Mouse (Mus musculus) thymus, adult 2 months (tissue): Measurements from ENCODE around the gene Klhdc7b. TPM values are rescaled to one million over a fixed set of nuclear protein-coding genes. Genes with fewer than 3 reads are reported as not detected.

Source experiments
- DNase-seq: peaks from one replicate; pipeline ENCODE4 v3.0.0; 2021
- H3K27ac ChIP-seq: fragments of 200-500 bp; 2 replicates; pipeline ENCODE4 v1.5.1; 2012; ENCODE audit warnings: low read length, control low read depth; ENCODE audit not compliant: control insufficient read depth, insufficient read depth
- H3K27me3 ChIP-seq: fragments of 200-500 bp; 2 replicates; pipeline ENCODE4 v1.6.1; 2012; ENCODE audit warnings: mild to moderate bottlenecking, low read length, moderate library complexity, mixed read lengths; ENCODE audit not compliant: control insufficient read depth, insufficient read depth
- H3K36me3 ChIP-seq: fragments of 200-500 bp; 2 replicates; pipeline ENCODE4 v1.6.1; 2012; ENCODE audit warnings: mild to moderate bottlenecking, low read length, moderate library complexity; ENCODE audit not compliant: control insufficient read depth, insufficient read depth
- H3K4me1 ChIP-seq: fragments of 200-500 bp; replicated peaks from 2 replicates; pipeline ENCODE4 v1.6.1; 2012; ENCODE audit warnings: low read length; ENCODE audit not compliant: control insufficient read depth, insufficient read depth
- H3K4me3 ChIP-seq: fragments of 200-500 bp; 2 replicates; pipeline ENCODE4 v1.5.1; 2012; ENCODE audit warnings: mild to moderate bottlenecking, low read length, control low read depth, moderate library complexity; ENCODE audit not compliant: control insufficient read depth, insufficient read depth
- CTCF ChIP-seq: fragments of 200-500 bp; IDR thresholded peaks from 2 replicates; pipeline ENCODE4 v1.5.1; 2012; ENCODE audit warnings: mild to moderate bottlenecking, control low read depth, low read length, moderate library complexity, borderline replicate concordance; ENCODE audit not compliant: control insufficient read depth, poor library complexity, insufficient read depth; ENCODE audit errors: extremely low read depth
- POLR2A ChIP-seq: fragments of 200-500 bp; IDR thresholded peaks from 2 replicates; pipeline ENCODE4 v1.6.1; 2012; ENCODE audit warnings: mild to moderate bottlenecking, low read length, control low read depth, moderate library complexity; ENCODE audit not compliant: control insufficient read depth, poor library complexity, insufficient read depth; ENCODE audit errors: extremely low read depth
- WGBS: fragments of 180-500 bp; shearing (Covaris S2); methylation state at CpG from one replicate; pipeline ENCODE4 v1.1.7; 2018; 5-methylcytosine and 5-hydroxymethylcytosine counted together
- polyA plus RNA-seq: library from polyadenylated mRNA; depleted of rRNA; stranded (reverse); fragments of >200 nt; gene quantifications from 2 replicates; pipeline ENCODE4 v1.2.3, GENCODE M21; 2012

Klhdc7b gene
- polyA plus RNA-seq, 1 experiment: 0.13 TPM

DNA sequence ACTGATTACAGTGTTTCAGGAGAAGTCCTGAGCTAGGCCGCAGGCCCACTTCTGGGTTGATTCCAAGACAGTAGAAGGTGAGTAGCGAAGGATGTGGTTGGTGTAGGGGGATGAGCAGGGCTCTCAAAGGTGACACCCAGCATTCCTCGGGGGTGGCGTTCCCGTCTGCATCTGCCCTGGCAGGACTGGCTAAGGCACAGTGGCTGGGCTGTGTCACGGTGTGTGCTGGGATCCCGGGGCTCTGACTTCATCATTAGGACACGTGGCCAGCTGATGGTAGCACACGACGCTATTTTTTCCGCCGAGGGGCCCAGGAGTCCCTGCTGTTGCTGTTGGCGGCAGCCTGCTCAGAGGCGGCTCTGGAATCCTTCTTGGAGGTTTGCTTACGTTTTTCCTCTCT, 33.4 kb upstream of the Klhdc7b start:
- no peak overlapping the region for H3K4me3 ChIP-seq
- H3K27ac ChIP-seq: no peak overlapping the region
- WGBS: 96% methylated on average over 15 of the region's 15 CpGs
- peaks cover 13% of the 10 kb centered on the region for H3K4me1 ChIP-seq
- DNase-seq: no peak
- H3K36me3 ChIP-seq: peaks cover 21% of the 10 kb centered on the region
- H3K27me3 ChIP-seq: no peaks in the 10 kb centered on the region
- TF ChIP-seq CTCF (no peak), POLR2A (no peak)

- Histone ChIP-seq H3K27me3 (no peaks in the 10 kb centered on the region), H3K4me1 (peaks cover 15% of the 10 kb centered on the region), H3K4me3 (no peak overlapping the region), H3K27ac (no peak overlapping the region), H3K36me3 (peaks cover 21% of the 10 kb centered on the region)
- no peak for DNase-seq
- no peak for TF ChIP-seq CTCF
- no peak for TF ChIP-seq POLR2A
- WGBS: 97% methylated on average over 14 of the region's 14 CpGs
These were observed 32.7 kb upstream of the Klhdc7b start for GRCm38 (mm10) chr15:89352054-89352453.

DNA sequence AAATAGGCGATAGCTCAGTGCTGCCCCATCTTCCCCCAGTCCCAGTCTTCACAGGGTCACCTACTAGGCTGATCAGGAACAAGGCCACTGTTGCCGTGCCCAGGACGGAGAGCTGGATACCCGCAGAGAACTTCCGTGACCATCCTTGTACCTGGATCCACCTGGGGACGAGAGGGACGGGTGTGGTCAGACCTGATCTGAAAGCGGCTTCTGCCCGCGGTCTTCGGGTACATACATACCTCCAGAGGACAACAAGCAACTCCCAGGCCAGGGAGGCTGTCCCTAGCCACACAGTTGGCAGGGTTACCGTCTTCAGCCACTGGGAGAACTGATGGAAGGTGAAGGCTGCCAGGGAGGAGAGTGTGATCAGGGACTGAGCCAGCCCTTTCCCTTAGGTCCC, 31.9 kb upstream of the Klhdc7b start:
- Histone ChIP-seq H3K4me1 (peaks cover 15% of the 10 kb centered on the region), H3K27me3 (no peaks in the 10 kb centered on the region), H3K36me3 (peaks cover 21% of the 10 kb centered on the region), H3K27ac (no peak overlapping the region), H3K4me3 (no peak overlapping the region)
- WGBS: over 99% methylated on average over 12 of the region's 12 CpGs
- DNase-seq: no peak
- no peak for TF ChIP-seq POLR2A
- TF ChIP-seq CTCF: no peak

- no peak for TF ChIP-seq POLR2A
- TF ChIP-seq CTCF: no peak
- Histone ChIP-seq H3K4me3 (no peak overlapping the region), H3K4me1 (peaks cover 15% of the 10 kb centered on the region), H3K27me3 (no peaks in the 10 kb centered on the region), H3K27ac (no peak overlapping the region), H3K36me3 (peaks cover 21% of the 10 kb centered on the region)
- DNase-seq: no peak
- 98% methylated on average over 16 of the region's 16 CpGs for WGBS
These were observed 30.9 kb upstream of the Klhdc7b start for GRCm38 (mm10) chr15:89353837-89354236.

GRCm38 (mm10) chr15:89354455-89354854, 30.3 kb upstream of the Klhdc7b start:
- H3K27ac ChIP-seq: no peak overlapping the region
- TF ChIP-seq POLR2A (no peak), CTCF (no peak)
- no peaks in the 10 kb centered on the region for H3K27me3 ChIP-seq
- peaks cover 15% of the 10 kb centered on the region for H3K4me1 ChIP-seq
- peaks cover 21% of the 10 kb centered on the region for H3K36me3 ChIP-seq
- peak overlapping the region; percentile 86 for H3K4me3 ChIP-seq
- DNase-seq: no peak
- 76% methylated on average over 7 of the region's 7 CpGs for WGBS

GRCm38 (mm10) chr15:89355241-89356187, 29.2 kb upstream of the Klhdc7b start, which contains the start of the genes Lmf2 and Ncaph2:
Lmf2 (minus strand) TSS chr15:89355659.
Ncaph2 (plus strand) TSS chr15:89355719.
- no peaks in the 10 kb centered on the region for H3K27me3 ChIP-seq
- WGBS: under 1% methylated on average over 64 of the region's 64 CpGs
- H3K4me3 ChIP-seq: peak within 1 kb of the TSS; percentile 86
- H3K36me3 ChIP-seq: peaks cover 28% of the 10 kb centered on the region
- TF ChIP-seq POLR2A (peak; percentile 78; the same call in 1 of the 2 replicates), CTCF (peak; percentile 43; the same call in 1 of the 2 replicates)
- peaks cover 15% of the 10 kb centered on the region for H3K4me1 ChIP-seq
- DNase-seq: peak; percentile 95
- peak within 1 kb of the TSS; percentile 68 for H3K27ac ChIP-seq
